Mouse (Mus musculus) adipocyte (in vitro differentiated cells): ENCODE results near the gene Scn4a.

ENCODE experiments used
- DNase-seq: peaks from one replicate; pipeline ENCODE4 v3.0.0-alpha.2; 2016; ENCODE audit warnings: low spot score

The Scn4a gene

DNA sequence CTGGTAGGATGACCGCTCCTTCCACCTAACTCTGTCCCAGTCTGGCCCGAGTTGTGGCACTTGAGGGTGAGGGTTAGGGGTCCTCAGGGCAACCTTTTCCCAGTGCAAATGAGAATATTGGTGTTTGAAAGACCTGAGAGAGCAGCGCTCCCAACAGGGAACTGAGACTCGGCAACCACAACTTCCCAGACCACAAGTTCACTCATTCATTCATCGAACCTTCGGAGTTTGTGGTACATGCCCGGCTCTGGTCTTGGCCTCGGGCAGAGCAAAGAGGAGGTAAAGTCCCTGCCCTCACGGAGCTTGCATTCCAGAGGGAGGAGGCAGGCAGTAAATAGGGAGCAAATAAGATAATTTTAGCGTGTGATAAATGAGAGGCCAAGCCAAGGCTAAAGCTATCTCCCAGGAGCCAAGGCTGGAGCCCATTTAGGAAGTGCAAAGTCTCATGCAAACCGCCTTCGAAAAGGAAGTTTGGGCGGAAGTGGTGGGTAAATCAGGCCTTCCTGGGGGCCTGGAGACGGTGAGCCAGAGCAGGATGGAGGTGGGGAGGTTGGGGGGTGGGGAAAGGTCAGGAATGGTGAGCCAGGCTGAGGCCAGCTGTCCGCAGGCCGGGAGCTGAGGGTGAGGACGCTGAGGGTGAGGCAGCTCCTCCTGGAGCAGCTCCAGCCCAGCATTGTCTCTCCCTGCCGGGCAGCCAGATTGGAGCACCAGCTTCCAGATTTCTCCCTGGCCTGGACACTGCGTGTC lies 2.5 kb upstream of the Scn4a start:
- no peak for DNase-seq

DNA sequence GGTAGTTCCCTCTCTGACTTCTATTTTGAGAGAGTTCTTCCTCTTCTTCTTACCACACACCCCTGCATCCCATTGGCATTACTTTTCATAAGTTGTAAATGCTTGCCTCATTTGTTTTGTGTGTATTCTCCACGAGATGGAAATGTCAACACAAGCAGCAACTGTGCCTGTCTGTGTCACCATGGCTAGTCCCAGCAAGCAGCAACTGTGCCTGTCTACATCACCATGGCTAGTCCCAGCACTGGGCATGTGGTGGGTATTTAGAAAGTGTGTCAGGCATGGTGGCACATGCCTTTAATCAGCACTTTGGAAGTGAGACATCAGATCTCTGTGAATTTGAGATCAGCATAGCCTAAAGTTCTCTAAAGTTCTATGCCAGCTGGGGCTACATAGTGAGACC lies 1.1 kb upstream of the Scn4a start:
- DNase-seq, result no peak

- DNase-seq, result no peak
Observed at GRCm38 (mm10) chr11:106351941-106352340, 1.1 kb downstream of the Scn4a start.

GRCm38 (mm10) chr11:106351253-106351652 lies 1.8 kb downstream of the Scn4a start:
- DNase-seq, result no peak

- no peak for DNase-seq
Observed at GRCm38 (mm10) chr11:106350853-106351252, 2.2 kb downstream of the Scn4a start.

DNA sequence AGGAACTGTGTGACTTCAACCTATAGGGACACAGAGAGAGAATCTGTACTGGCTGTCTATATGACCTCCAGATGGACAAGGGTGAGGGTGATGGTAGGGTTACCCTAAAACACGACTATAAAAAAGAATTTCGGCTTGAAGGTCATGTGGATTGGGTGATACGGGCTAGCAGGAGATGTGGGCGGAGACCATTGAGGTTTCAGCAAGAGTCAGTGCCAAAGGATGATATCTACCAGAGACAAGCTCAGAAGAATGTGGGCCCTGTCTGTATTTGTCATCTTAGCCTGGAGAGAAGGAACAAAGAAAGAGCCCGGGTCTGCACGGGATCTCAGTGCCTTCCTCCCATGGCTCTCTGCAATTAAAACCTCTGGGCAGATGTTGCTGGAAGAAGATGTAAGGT lies 3.3 kb downstream of the Scn4a start:
- DNase-seq, result no peak

- no peak for DNase-seq
Observed at GRCm38 (mm10) chr11:106344910-106345309, 8.2 kb downstream of the Scn4a start.

DNA sequence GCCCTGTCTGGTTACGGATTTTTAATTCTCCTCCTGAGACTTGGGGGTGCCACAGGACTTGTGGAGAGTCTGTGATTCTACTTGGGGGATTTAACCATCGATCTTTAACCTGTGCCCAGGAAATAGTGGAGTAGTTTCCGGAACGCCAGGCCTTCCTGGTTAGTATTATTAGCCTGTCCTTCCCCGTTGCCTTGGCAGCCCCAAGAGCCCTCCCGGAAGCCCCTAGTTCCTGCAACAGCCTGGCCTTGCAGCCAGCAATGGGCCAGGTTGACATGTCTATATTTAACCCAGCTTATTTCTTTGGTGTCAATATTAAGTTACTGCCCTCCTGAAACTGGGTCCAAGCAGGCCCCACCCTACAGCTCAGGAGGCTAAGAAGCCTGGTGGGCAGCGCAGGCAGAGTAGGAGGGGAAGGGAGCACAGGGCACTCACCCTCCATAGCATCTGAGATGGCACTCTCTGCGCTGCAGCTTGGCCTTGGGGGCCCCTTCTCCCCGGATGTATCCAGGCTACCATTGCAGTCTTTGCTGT lies 12.0 kb downstream of the Scn4a start:
- no peak for DNase-seq

- peak; percentile 28 for DNase-seq
Observed at GRCm38 (mm10) chr11:106339323-106339722, 13.8 kb downstream of the Scn4a start.

DNA sequence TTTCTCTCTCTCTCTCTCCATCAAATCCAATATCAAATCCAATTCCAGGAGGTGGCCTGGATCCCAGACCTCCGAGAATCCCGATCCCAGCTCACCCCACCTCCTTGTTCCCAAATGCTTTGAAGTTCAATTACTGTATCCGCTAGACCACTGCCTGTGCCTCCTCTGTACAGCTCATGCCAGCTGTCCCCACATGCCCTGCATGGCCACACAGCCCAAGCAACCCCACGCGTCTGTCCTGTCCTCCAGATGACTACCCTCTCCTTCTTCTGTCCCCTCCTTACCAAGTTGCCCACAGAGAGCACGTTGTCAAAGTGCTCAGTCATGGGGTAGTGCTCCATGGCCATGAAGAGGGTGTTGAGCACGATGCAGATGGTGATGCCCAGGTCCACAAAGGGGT lies 14.2 kb downstream of the Scn4a start:
- no peak for DNase-seq

- no peak for DNase-seq
Observed at GRCm38 (mm10) chr11:106338029-106338428, 15.1 kb downstream of the Scn4a start.

GRCm38 (mm10) chr11:106334066-106334465 lies 19.0 kb downstream of the Scn4a start:
- no peak for DNase-seq

DNA sequence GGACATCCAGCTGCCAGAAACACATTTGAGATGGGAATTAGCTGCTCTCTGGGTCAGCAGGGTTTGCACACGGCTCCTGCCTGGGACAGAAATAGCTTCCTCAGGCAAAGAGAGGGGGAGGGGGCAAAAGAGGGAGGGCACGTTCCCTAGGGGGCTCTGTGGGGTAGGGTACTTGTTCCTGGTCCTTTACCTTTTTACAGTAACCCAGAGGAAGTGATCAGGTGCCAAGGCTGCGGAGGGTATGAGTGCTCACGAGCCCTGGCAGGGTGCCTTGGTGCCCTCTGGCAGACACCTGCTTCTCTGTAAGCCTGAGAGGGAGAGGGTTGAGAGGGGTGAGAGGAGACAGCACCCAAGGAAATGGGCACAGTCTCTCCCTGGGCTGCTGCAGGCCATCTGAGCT lies 20.6 kb downstream of the Scn4a start:
- DNase-seq, result no peak

DNA sequence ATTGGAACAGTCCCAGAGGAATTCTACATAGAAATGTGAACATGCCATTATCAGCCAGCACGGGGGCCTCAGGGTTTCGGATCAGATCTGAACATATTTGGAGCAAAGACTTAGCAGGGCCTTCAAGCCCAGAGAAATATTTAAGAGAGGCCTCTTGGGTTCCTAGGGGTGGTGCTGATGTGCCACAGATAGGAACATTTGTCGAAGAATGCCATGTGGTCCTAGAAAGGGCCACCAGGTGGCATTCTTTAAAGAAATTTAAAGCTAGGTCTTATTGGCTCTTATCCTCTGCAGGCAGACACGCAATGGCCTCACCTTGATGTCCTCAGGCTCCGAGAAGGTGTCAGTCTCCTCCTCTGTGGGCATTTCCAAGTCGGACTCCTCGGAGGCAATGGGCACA lies 23.4 kb downstream of the Scn4a start:
- DNase-seq, result peak; percentile 61

DNA sequence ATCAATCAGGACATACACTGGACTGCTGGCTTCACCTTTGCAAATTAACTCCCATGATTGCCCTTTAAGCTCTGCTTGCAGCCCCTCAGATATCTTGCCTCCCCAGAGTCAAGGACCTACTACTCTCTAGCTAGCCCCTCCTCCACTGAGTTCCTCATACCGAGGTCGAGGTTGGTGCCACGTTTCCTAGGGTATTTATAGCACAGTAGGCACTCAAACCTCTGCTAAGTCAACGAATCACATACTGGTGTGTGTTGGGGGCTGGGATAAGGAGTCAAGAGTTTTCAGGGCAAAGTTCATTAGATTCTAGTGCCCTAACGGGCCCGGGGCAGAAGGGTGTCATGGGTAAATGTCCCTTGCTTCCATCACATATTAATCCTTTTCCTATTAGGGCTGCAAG lies 24.0 kb downstream of the Scn4a start:
- no peak for DNase-seq

GRCm38 (mm10) chr11:106328521-106328920 lies 24.6 kb downstream of the Scn4a start:
- DNase-seq, result no peak

GRCm38 (mm10) chr11:106326475-106326874 lies 26.6 kb downstream of the Scn4a start:
- DNase-seq, result no peak

- DNase-seq, result peak; percentile 74
Observed at GRCm38 (mm10) chr11:106325566-106326206, 27.4 kb downstream of the Scn4a start.

GRCm38 (mm10) chr11:106324858-106325257 lies 28.2 kb downstream of the Scn4a start:
- no peak for DNase-seq

GRCm38 (mm10) chr11:106318406-106319366 lies 34.4 kb downstream of the Scn4a start:
- DNase-seq, result peak; percentile 54

- peak; percentile 37 for DNase-seq
Observed at GRCm38 (mm10) chr11:106317801-106318200, 35.3 kb downstream of the Scn4a start.

DNA sequence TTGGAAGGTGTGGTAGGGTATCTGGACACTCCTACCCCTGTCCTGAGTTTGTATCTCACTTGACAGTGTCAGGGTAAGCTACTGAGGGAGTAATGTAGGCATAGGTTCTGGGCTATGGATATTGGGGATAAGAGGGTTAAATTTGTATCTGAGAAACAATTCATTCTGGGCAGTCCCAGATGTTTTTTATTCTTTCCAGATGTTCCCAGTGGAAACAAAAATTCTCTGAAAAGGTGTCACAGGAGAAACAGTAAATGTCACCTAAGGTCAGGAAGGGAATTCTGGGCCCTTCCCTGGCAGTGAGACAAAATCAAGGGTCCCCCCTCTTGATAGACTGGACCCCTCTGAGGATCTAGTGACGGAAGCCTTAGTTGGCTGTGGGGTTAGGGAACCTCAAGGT lies 36.7 kb downstream of the Scn4a start:
- peak; percentile 36 for DNase-seq
